Mouse (Mus musculus): Measurements from ENCODE around the gene Cst7. TPM values are rescaled to one million over a fixed set of nuclear protein-coding genes. Genes with fewer than 3 reads are reported as not detected.

Gene Cst7
- total RNA-seq (2023; ENCODE audit: inconsistent age), result not detected in 4 replicates

GRCm38 (mm10) chr2:150569847-150570590 lies at the start of gene Cst7:
TSS of gene Cst7 (plus strand) at chr2:150570415.

GRCm38 (mm10) chr2:150608087-150608799 lies 38.0 kb downstream of the Cst7 start, which contains the start of gene Apmap:
TSS of gene Apmap (minus strand) at chr2:150608567.

Other genes starting within 250 kb of the Cst7 start
- 5.0 to 10.0 TPM (median 7.5 TPM) in 4 replicates for gene Gm10130, start 246.7 kb upstream of the Cst7 start, total RNA-seq (2023; ENCODE audit: inconsistent age)
- 4.8 to 6.1 TPM (median 5.6 TPM) in 4 replicates for gene 3300002I08Rik, start 207.7 kb upstream of the Cst7 start, total RNA-seq (2023; ENCODE audit: inconsistent age)
- 2.9 to 4.1 TPM (median 3.8 TPM) in 4 replicates for gene Zfp442, start 118.9 kb upstream of the Cst7 start, total RNA-seq (2023; ENCODE audit: inconsistent age)
- gene Zfp345, start 85.3 kb upstream of the Cst7 start, total RNA-seq (2023; ENCODE audit: inconsistent age), result 1.2 to 1.6 TPM (median 1.4 TPM) in 4 replicates
- 20.7 to 26.7 TPM (median 23.1 TPM) in 4 replicates for gene Apmap, start 38.2 kb downstream of the Cst7 start, total RNA-seq (2023; ENCODE audit: inconsistent age)
- gene Acss1, start 98.1 kb downstream of the Cst7 start, total RNA-seq (2023; ENCODE audit: inconsistent age), result 75.0 to 91.5 TPM (median 83.6 TPM) in 4 replicates
- not detected in 4 replicates for gene Vsx1, start 118.9 kb downstream of the Cst7 start, total RNA-seq (2023; ENCODE audit: inconsistent age)
- 26.5 to 33.9 TPM (median 27.0 TPM) in 4 replicates for gene Entpd6, start 178.6 kb downstream of the Cst7 start, total RNA-seq (2023; ENCODE audit: inconsistent age)
- 51.4 to 61.5 TPM (median 57.5 TPM) in 4 replicates for gene Pygb, start 216.3 kb downstream of the Cst7 start, total RNA-seq (2023; ENCODE audit: inconsistent age)